Mouse (Mus musculus) embryonic facial prominence, embryonic 11.5 days (tissue): ENCODE measurements around the gene Ncoa1. TPM values are rescaled to one million over a fixed set of nuclear protein-coding genes. Genes with fewer than 3 reads are reported as not detected.

ENCODE experiments used
- ATAC-seq: fragments of 200-750 bp; cut with Nextera tagmentation; replicated peaks from 2 replicates; pipeline ENCODE4 v1.8.0; 2017; ENCODE audit warnings: low read depth; ENCODE audit not compliant: insufficient number of reproducible peaks, low FRiP score, low TSS enrichment
- DNase-seq: peaks from one replicate; pipeline ENCODE4 v3.0.0-alpha.2; 2015; ENCODE audit warnings: low spot score
- H3K27ac ChIP-seq: fragments of 300-500 bp; sonication (generic); replicated peaks from 2 replicates; pipeline ENCODE4 v1.5.1; 2014; ENCODE audit warnings: mild to moderate bottlenecking, low read depth, low read length, control low read depth
- H3K27me3 ChIP-seq: fragments of 300-500 bp; sonication (generic); 2 replicates; pipeline ENCODE4 v1.6.1; 2014; ENCODE audit warnings: mild to moderate bottlenecking, low read length, moderate library complexity, mixed read lengths; ENCODE audit not compliant: control insufficient read depth, insufficient read depth
- H3K36me3 ChIP-seq: fragments of 300-500 bp; sonication (generic); replicated peaks from 2 replicates; pipeline ENCODE4 v1.6.1; 2014; ENCODE audit warnings: low read depth, mild to moderate bottlenecking, low read length, moderate library complexity, mixed read lengths; ENCODE audit not compliant: control insufficient read depth, insufficient read depth
- H3K4me1 ChIP-seq: fragments of 300-500 bp; sonication (generic); 2 replicates; pipeline ENCODE4 v1.6.1; 2014; ENCODE audit warnings: low read length, mixed read lengths; ENCODE audit not compliant: control insufficient read depth, insufficient read depth
- H3K4me2 ChIP-seq: fragments of 300-500 bp; sonication (generic); 2 replicates; pipeline ENCODE4 v1.6.1; 2014; ENCODE audit warnings: low read depth, mild to moderate bottlenecking, control low read depth, low read length, moderate library complexity
- H3K4me3 ChIP-seq: fragments of 300-500 bp; sonication (generic); 2 replicates; pipeline ENCODE4 v1.5.1; 2014; ENCODE audit warnings: low read depth, low read length, control low read depth
- H3K9ac ChIP-seq: fragments of 300-500 bp; sonication (generic); replicated peaks from 2 replicates; pipeline ENCODE4 v1.6.1; 2014; ENCODE audit warnings: mild to moderate bottlenecking, control low read depth, low read length
- H3K9me3 ChIP-seq: fragments of 300-500 bp; sonication (generic); replicated peaks from 2 replicates; pipeline ENCODE4 v1.6.1; 2016; ENCODE audit warnings: mild to moderate bottlenecking, low read length, inconsistent platforms, mixed read lengths; ENCODE audit not compliant: control insufficient read depth
- WGBS: fragments of 180-500 bp; shearing (Covaris S2); extraction: QIAGEN DNeasy Blood & Tissue Kit; methylation state at CpG from one replicate; pipeline ENCODE4 v1.1.7; 2014; 5-methylcytosine and 5-hydroxymethylcytosine counted together
- polyA plus RNA-seq: library from polyadenylated mRNA; unstranded; fragments of >200 nt; fragmentation: Nextera tagmentation; extraction: Ambion mirVana; gene quantifications from 2 replicates; pipeline ENCODE4 v1.2.1, GENCODE M21; 2014

Ncoa1 gene
- polyA plus RNA-seq, 1 experiment from 2014 or later = 7.8 TPM

GRCm38 (mm10) chr12:4481687-4482086 is 4.7 kb upstream of the Ncoa1 start:
- no peak overlapping the region for H3K9ac ChIP-seq
- no peaks in the 10 kb centered on the region for H3K4me1 ChIP-seq
- no peaks in the 10 kb centered on the region for H3K9me3 ChIP-seq
- no peak for DNase-seq
- no peaks in the 10 kb centered on the region for H3K27me3 ChIP-seq
- no peaks in the 10 kb centered on the region for H3K36me3 ChIP-seq
- WGBS = 63% methylated on average over 5 of the region's 5 CpGs
- no peak overlapping the region for H3K4me2 ChIP-seq
- no peak overlapping the region for H3K4me3 ChIP-seq
- ATAC-seq = no peak
- H3K27ac ChIP-seq = no peak overlapping the region

- no peak for ATAC-seq
- Histone ChIP-seq H3K36me3 (no peaks in the 10 kb centered on the region), H3K4me3 (no peak overlapping the region), H3K4me2 (no peak overlapping the region), H3K27ac (no peak overlapping the region), H3K27me3 (no peaks in the 10 kb centered on the region; the same call in 1 of the 2 replicates), H3K9ac (no peak overlapping the region), H3K9me3 (no peaks in the 10 kb centered on the region), H3K4me1 (peaks cover 2% of the 10 kb centered on the region)
- WGBS = 79% methylated on average over 4 of the region's 4 CpGs
- no peak for DNase-seq
These were observed 3.3 kb upstream of the Ncoa1 start for GRCm38 (mm10) chr12:4480250-4480649.

GRCm38 (mm10) chr12:4479171-4479881 is 2.3 kb upstream of the Ncoa1 start:
- H3K9ac ChIP-seq = no peak overlapping the region
- WGBS = 67% methylated on average over 3 of the region's 3 CpGs
- peaks cover 2% of the 10 kb centered on the region for H3K4me1 ChIP-seq
- ATAC-seq = no peak
- H3K36me3 ChIP-seq = no peaks in the 10 kb centered on the region
- no peak overlapping the region for H3K4me2 ChIP-seq
- no peak overlapping the region for H3K4me3 ChIP-seq
- H3K9me3 ChIP-seq = no peaks in the 10 kb centered on the region
- no peak for DNase-seq
- no peaks in the 10 kb centered on the region; the same call in 1 of the 2 replicates for H3K27me3 ChIP-seq
- H3K27ac ChIP-seq = no peak overlapping the region

GRCm38 (mm10) chr12:4477941-4478795 is 1.2 kb upstream of the Ncoa1 start:
- Histone ChIP-seq H3K36me3 (no peaks in the 10 kb centered on the region), H3K27ac (no peak overlapping the region), H3K4me3 (no peak overlapping the region), H3K9ac (no peak overlapping the region), H3K27me3 (no peaks in the 10 kb centered on the region; the same call in 1 of the 2 replicates), H3K4me2 (no peak overlapping the region), H3K9me3 (no peaks in the 10 kb centered on the region), H3K4me1 (peaks cover 2% of the 10 kb centered on the region)
- 65% methylated on average over 6 of the region's 6 CpGs for WGBS
- ATAC-seq = no peak
- DNase-seq = no peak

GRCm38 (mm10) chr12:4476291-4476831 is 621 bp downstream of the Ncoa1 start:
- Histone ChIP-seq H3K4me1 (peaks cover 2% of the 10 kb centered on the region), H3K4me3 (peak overlapping the region; percentile 78), H3K9ac (peak overlapping the region; percentile 92), H3K4me2 (peak overlapping the region; percentile 93), H3K27ac (peak overlapping the region; percentile 73), H3K9me3 (no peaks in the 10 kb centered on the region), H3K36me3 (no peaks in the 10 kb centered on the region), H3K27me3 (no peaks in the 10 kb centered on the region; the same call in 1 of the 2 replicates)
- DNase-seq (peak; percentile 66), ATAC-seq (peak; percentile 81)
- under 1% methylated on average over 28 of the region's 73 CpGs for WGBS

- peaks cover 2% of the 10 kb centered on the region for H3K4me1 ChIP-seq
- ATAC-seq (0 out of 2 replicates have a peak, but pooled peaks have one; percentile 14), DNase-seq (peak; percentile 66)
- no peaks in the 10 kb centered on the region; the same call in 1 of the 2 replicates for H3K27me3 ChIP-seq
- peak overlapping the region; percentile 78 for H3K4me3 ChIP-seq
- H3K27ac ChIP-seq = no peak overlapping the region
- H3K9me3 ChIP-seq = no peaks in the 10 kb centered on the region
- WGBS = 6% methylated on average over 18 of the region's 18 CpGs
- H3K4me2 ChIP-seq = peak overlapping the region; percentile 93
- no peaks in the 10 kb centered on the region for H3K36me3 ChIP-seq
- H3K9ac ChIP-seq = no peak overlapping the region
These were observed 1.6 kb downstream of the Ncoa1 start for GRCm38 (mm10) chr12:4475251-4475993.

- ATAC-seq = no peak
- Histone ChIP-seq H3K9me3 (no peaks in the 10 kb centered on the region), H3K4me3 (no peak overlapping the region), H3K27me3 (no peaks in the 10 kb centered on the region), H3K4me2 (no peak overlapping the region), H3K27ac (no peak overlapping the region), H3K36me3 (no peaks in the 10 kb centered on the region), H3K4me1 (no peaks in the 10 kb centered on the region), H3K9ac (no peak overlapping the region)
- no peak for DNase-seq
- WGBS = 62% methylated on average over 2 of the region's 2 CpGs
These were observed 7.9 kb downstream of the Ncoa1 start for GRCm38 (mm10) chr12:4469115-4469514.
